Mouse (Mus musculus) ES-E14 (cell line): ENCODE measurements around the gene Peak1. TPM values are rescaled to one million over a fixed set of nuclear protein-coding genes. Genes with fewer than 3 reads are reported as not detected.

Experiments
- DNase-seq: peaks from one replicate; pipeline ENCODE4 v3.0.0-alpha.2; 2013; ENCODE audit warnings: low read depth, low spot score
- H3K27ac ChIP-seq: 2 replicates; pipeline ENCODE4 v1.5.1; 2012; ENCODE audit warnings: low read depth, mild to moderate bottlenecking, low read length, moderate library complexity, mixed read lengths; ENCODE audit not compliant: poor library complexity, insufficient read depth, severe bottlenecking
- H3K36me3 ChIP-seq: 2 replicates; pipeline ENCODE4 v1.6.1; 2012; ENCODE audit warnings: mild to moderate bottlenecking, low read length, moderate library complexity, mixed read lengths; ENCODE audit not compliant: control insufficient read depth, poor library complexity, insufficient read depth, severe bottlenecking
- H3K4me1 ChIP-seq, 2 experiments: fragments of 150-350 bp in 1 of 2; sonication (generic) in 1 of 2; 2 replicates each; pipeline ENCODE4 v1.6.1; 2012; ENCODE audit warnings: low read length in 2 of 2, mild to moderate bottlenecking in 1 of 2, mixed read lengths in 1 of 2; ENCODE audit not compliant: control insufficient read depth in 2 of 2, insufficient read depth in 2 of 2, poor library complexity in 1 of 2
- H3K4me3 ChIP-seq, 2 experiments: fragments of 150-350 bp in 1 of 2; sonication (generic) in 1 of 2; 2 replicates each; pipeline ENCODE4 v1.5.1; 2012; ENCODE audit warnings: low read length in 2 of 2, low read depth in 1 of 2, mild to moderate bottlenecking in 1 of 2, mixed read lengths in 1 of 2; ENCODE audit not compliant: insufficient read depth in 1 of 2, poor library complexity in 1 of 2, severe bottlenecking in 1 of 2
- H3K9ac ChIP-seq: 2 replicates; pipeline ENCODE4 v1.6.1; 2012; ENCODE audit warnings: low read depth, mild to moderate bottlenecking, low read length, mixed read lengths; ENCODE audit not compliant: poor library complexity, insufficient read depth, severe bottlenecking
- H3K9me3 ChIP-seq: fragments of 150-350 bp; sonication (generic); 2 replicates; pipeline ENCODE4 v1.6.1; 2012; ENCODE audit warnings: low read depth, mild to moderate bottlenecking, low read length; ENCODE audit not compliant: control insufficient read depth, insufficient read depth
- CHD2 ChIP-seq: IDR thresholded peaks from 2 replicates; pipeline ENCODE4 v1.6.1; 2014; ENCODE audit warnings: mild to moderate bottlenecking, low read depth, low read length, inconsistent platforms
- HCFC1 ChIP-seq: IDR thresholded peaks from 2 replicates; pipeline ENCODE4 v1.6.1; 2012; ENCODE audit warnings: low read length, inconsistent platforms, borderline replicate concordance; ENCODE audit not compliant: insufficient read depth
- MAFK ChIP-seq: IDR thresholded peaks from 2 replicates; pipeline ENCODE4 v1.6.1; 2014; ENCODE audit warnings: mild to moderate bottlenecking, low read depth, low read length, inconsistent platforms; ENCODE audit not compliant: insufficient read depth
- ZC3H11A ChIP-seq: IDR thresholded peaks from 2 replicates; pipeline ENCODE4 v1.6.1; 2012; ENCODE audit warnings: low read depth, mild to moderate bottlenecking, inconsistent platforms, low read length, borderline replicate concordance
- ZNF384 ChIP-seq: IDR thresholded peaks from 2 replicates; pipeline ENCODE4 v1.6.1; 2012; ENCODE audit warnings: low read depth, low read length, inconsistent platforms
- in situ Hi-C, 2 experiments: fragments of 600-800 bp; cut with MboI; formaldehyde crosslinking; loops; one replicate each; pipeline ENCODE4 v1.15.1; 2025; ENCODE audit warnings: low sequenced_read_pairs in 2 of 2, inconsistent platforms in 1 of 2; ENCODE audit not compliant: unreplicated experiment in 2 of 2
- total RNA-seq: library from RNA; depleted of rRNA; stranded (reverse); fragments of 300-350 nt; gene quantifications from 2 replicates; pipeline ENCODE4 v1.2.3, GENCODE M21; 2012; rRNA removed

Peak1 gene
- total RNA-seq, 1 experiment, result 14.5 TPM

DNA sequence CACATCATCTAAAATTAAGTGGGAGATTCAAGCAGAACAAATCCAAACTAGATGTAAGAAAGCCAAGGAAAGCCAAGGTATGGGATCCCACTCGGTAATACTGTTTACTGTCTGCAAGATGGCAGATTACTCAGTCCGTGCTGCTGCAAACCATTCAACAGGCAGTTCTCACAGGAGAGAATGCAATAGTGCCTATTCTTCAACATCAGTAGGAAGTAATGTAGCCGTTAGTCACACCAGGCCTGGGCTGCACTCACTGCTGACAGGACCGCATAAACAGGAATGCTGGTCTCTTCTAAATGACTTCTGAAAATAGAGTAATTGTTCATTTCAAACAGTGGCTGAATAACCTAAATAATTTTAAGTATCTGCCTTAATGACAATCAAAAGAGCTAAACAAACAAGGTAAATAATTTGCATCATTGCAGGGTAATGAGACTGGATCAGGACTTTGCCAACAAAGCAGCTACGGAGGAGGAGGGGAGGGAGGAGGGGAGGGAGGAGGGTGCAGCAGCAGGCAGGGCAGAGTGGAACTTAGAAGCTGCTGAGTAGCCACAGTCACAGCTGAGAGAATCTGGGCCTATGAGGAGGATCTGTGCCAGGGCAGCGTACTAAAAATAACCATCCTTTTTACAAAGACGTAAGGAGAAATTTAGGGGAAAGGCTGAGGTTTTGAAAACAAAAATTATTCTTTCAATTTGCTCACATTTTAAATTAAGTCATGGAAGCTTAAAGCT, 266.0 kb downstream of the Peak1 start:
- H3K4me3 ChIP-seq, result no peak overlapping the region
- no peaks in the 10 kb centered on the region for H3K9me3 ChIP-seq
- no peaks in the 10 kb centered on the region for H3K4me1 ChIP-seq
- in situ Hi-C loops, result no loop called here
- no peak for TF ChIP-seq MAFK
- TF ChIP-seq ZNF384, result no peak
- no peak for TF ChIP-seq CHD2
- no peak for TF ChIP-seq ZC3H11A
- TF ChIP-seq HCFC1, result no peak
- H3K9ac ChIP-seq, result no peak overlapping the region
- H3K36me3 ChIP-seq, result no peaks in the 10 kb centered on the region
- H3K27ac ChIP-seq, result no peak overlapping the region
- DNase-seq, result no peak

Other genes starting within 250 kb of the Peak1 start
- gene Hmg20a, start 542 bp upstream of the Peak1 start, total RNA-seq, result 11.5 and 12.2 TPM in 2 replicates